ENCODE assay signal across 9 mouse cellular contexts in the genomic region with DNA sequence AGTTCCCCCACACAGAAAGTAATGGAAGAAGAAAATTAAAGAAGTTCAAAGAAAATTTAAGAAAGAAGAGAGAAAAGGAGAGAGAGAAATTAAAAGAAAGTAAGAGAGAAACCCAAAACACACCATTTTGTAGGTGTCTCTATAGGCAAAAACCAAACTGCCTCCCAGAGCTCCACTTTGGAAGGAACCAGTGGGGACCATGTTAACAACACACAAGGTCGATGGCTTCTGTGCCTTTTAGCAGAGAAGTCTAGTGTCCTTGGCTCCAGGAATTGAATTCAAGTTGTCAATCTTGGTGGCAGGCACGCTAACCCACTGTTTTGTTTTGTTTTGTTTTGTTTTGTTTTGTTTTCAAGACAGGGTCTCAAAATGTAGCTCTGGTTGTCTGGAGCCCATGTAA. TPM values are rescaled to one million over a fixed set of nuclear protein-coding genes. Genes with fewer than 3 reads are reported as not detected.
DNase-seq lines count a peak whose midpoint lies in the region; ATAC-seq and TF ChIP-seq lines count a peak whose summit lies in the region.
"Had no signal": no experiment of that assay in that cellular context is flagged by ENCODE, and none has a peak within 500 bp of the region (broad histone marks: within the 10 kb centered on the region; RNA-seq: fewer than 3 reads in every experiment).

No protein-coding gene starts in this region.

- WGBS in forebrain, embryonic 11.5 days, result 61% methylated on average over 2 of the region's 2 CpGs
- WGBS in limb, embryonic 10.5 days, result 68% methylated on average over 2 of the region's 2 CpGs

- H3K27ac ChIP-seq in layer of hippocampus, adult 2 months, result no peak overlapping the region
- no peak overlapping the region for H3K27ac ChIP-seq in forebrain, embryonic 11.5 days (ENCODE audit: low read depth, low read length)
- H3K27ac ChIP-seq in limb, embryonic 10.5 days, result peak overlapping the region; percentile 53; the same call in 1 of the 2 replicates

- no peak for TF ChIP-seq POLR2A in myocyte (IDR thresholded peaks at IDR 0.05; ENCODE audit: insufficient read length, low read depth)

- peak overlapping the region; percentile 12; the same call in 1 of the 2 replicates for H3K4me2 ChIP-seq in forebrain, embryonic 11.5 days (ENCODE audit: low read depth, low read length, severe bottlenecking)
- peak overlapping the region; percentile 90 for H3K4me2 ChIP-seq in myocyte (ENCODE audit: low read depth)

- H3K9ac ChIP-seq in forebrain, embryonic 11.5 days (ENCODE audit: low read length), result no peak overlapping the region

- H3K27me3 ChIP-seq in forebrain, embryonic 11.5 days (ENCODE audit: control insufficient read depth, insufficient read depth, low read length), result no peaks in the 10 kb centered on the region
- H3K27me3 ChIP-seq in limb, embryonic 10.5 days (ENCODE audit: low read depth, poor library complexity, severe bottlenecking), result no peaks in the 10 kb centered on the region
- H3K27me3 ChIP-seq in myocyte (ENCODE audit: control insufficient read depth, insufficient read depth, insufficient read length), result no peaks in the 10 kb centered on the region

- peaks cover 3% of the 10 kb centered on the region for H3K79me2 ChIP-seq in myocyte (ENCODE audit: control insufficient read depth, insufficient read depth)

- ATAC-seq in forebrain, embryonic 11.5 days (replicated peaks; ENCODE audit: low FRiP score), result no peak
- ATAC-seq: Patski had no signal

- H3K4me1 ChIP-seq in forebrain, embryonic 11.5 days (replicated peaks; ENCODE audit: control insufficient read depth, insufficient read depth, low read length), result peaks cover 2% of the 10 kb centered on the region; the same call in 1 of the 2 replicates
- peaks cover 37% of the 10 kb centered on the region for H3K4me1 ChIP-seq in limb, embryonic 10.5 days

- H3K4me3 ChIP-seq in layer of hippocampus, adult 2 months, result peak overlapping the region; percentile 76
- peak overlapping the region; percentile 66; the same call in 1 of the 2 replicates for H3K4me3 ChIP-seq in forebrain, embryonic 11.5 days (ENCODE audit: low read depth, low read length)
- H3K4me3 ChIP-seq in limb, embryonic 10.5 days, result peak overlapping the region; percentile 74
- H3K4me3 ChIP-seq in myocyte, result peak overlapping the region; percentile 47

- H3K36me3 ChIP-seq in forebrain, embryonic 11.5 days (ENCODE audit: control insufficient read depth, insufficient read depth, low read length), result no peaks in the 10 kb centered on the region
- peaks cover 14% of the 10 kb centered on the region for H3K36me3 ChIP-seq in limb, embryonic 10.5 days
- H3K36me3 ChIP-seq in myocyte (ENCODE audit: control insufficient read depth, insufficient read depth), result no peaks in the 10 kb centered on the region

- no peak overlapping the region for H3ac ChIP-seq in myocyte (ENCODE audit: control insufficient read depth, insufficient read length)

- no peak for TF ChIP-seq CTCF in layer of hippocampus, adult 2 months (conservative IDR thresholded peaks at IDR 0.05)

- DNase-seq in layer of hippocampus, adult 2 months (ENCODE audit: low spot score in 2 of 2), result no peak
- no peak for DNase-seq in layer of hippocampus, postnatal 36 days
- no peak for DNase-seq in forebrain, embryonic 11.5 days (ENCODE audit: low spot score)
- DNase-seq in limb, embryonic 10.5 days (ENCODE audit: low spot score), result no peak
- DNase-seq in cerebellum, postnatal 4 days (ENCODE audit: low spot score in 2 of 2), result no peak
- DNase-seq in spleen, postnatal 4 days (ENCODE audit: low spot score in 2 of 2), result no peak
- no peak for DNase-seq in testis, postnatal 10 days (ENCODE audit: low spot score)

- no peaks in the 10 kb centered on the region for H3K9me3 ChIP-seq in forebrain, embryonic 11.5 days (ENCODE audit: control insufficient read depth, low read length)
- no peaks in the 10 kb centered on the region for H3K9me3 ChIP-seq in limb, embryonic 10.5 days (replicated peaks)

TF ChIP-seq in myocyte, 11 proteins besides CTCF, POLR2A, EP300 and RAD21:
- TF ChIP-seq MAX (IDR thresholded peaks at IDR 0.05; ENCODE audit: low read depth) (no peak), MYOG (IDR thresholded peaks at IDR 0.05; ENCODE audit: control insufficient read depth in 1 of 3, insufficient read depth in 1 of 3, insufficient read length in 2 of 3, low read depth in 2 of 3) (no peak), E2F4 (IDR thresholded peaks at IDR 0.05; ENCODE audit: insufficient read depth) (no peak), TCF12 (IDR thresholded peaks at IDR 0.05; ENCODE audit: insufficient read depth, poor library complexity, severe bottlenecking) (no peak), MYOD1 (IDR thresholded peaks at IDR 0.05; ENCODE audit: control insufficient read depth in 1 of 3, insufficient read length in 2 of 3, low read depth in 2 of 3) (no peak), TCF3 (IDR thresholded peaks at IDR 0.05; ENCODE audit: insufficient read length, low read depth) (no peak), POLR2AphosphoS2 (IDR thresholded peaks at IDR 0.05; ENCODE audit: insufficient read length, low read depth) (no peak), CEBPB (IDR thresholded peaks at IDR 0.05; ENCODE audit: insufficient read depth, poor library complexity, severe bottlenecking) (no peak), USF1 (IDR thresholded peaks at IDR 0.05; ENCODE audit: low read depth) (no peak), REST (IDR thresholded peaks at IDR 0.05; ENCODE audit: insufficient read depth, insufficient read length) (no peak), SRF (IDR thresholded peaks at IDR 0.05; ENCODE audit: control insufficient read depth, insufficient read length, low read depth) (no peak)

RNA-seq across cellular contexts. Expression of gene Exosc6, which starts 6.8 kb away (rescaled TPM):
- not detected for total RNA-seq in layer of hippocampus, adult 2 months (2021)
- total RNA-seq in layer of hippocampus, postnatal 36 days (2021), result not detected
- polyA plus RNA-seq in forebrain, embryonic 11.5 days (2014; fragmentation: Nextera tagmentation; extraction: Ambion mirVana), result 10.8 and 13.1 TPM in 2 replicates
- 21.5 and 36.6 TPM in 2 replicates for polyA plus RNA-seq in limb, embryonic 10.5 days (2016; fragmentation: Nextera tagmentation; extraction: Ambion mirVana)
- not detected for polyA plus RNA-seq in myocyte (2012; fragmentation: generic; extraction: Trizol)
- polyA plus RNA-seq: Patski had no signal

RNA-seq across cellular contexts. Expression of gene Clec18a, which starts 29.3 kb away (rescaled TPM):
- 1 to 10 TPM; 1.3 to 1.5 TPM for total RNA-seq in layer of hippocampus, adult 2 months (2021)
- total RNA-seq in layer of hippocampus, postnatal 36 days (2021), result 1 to 10 TPM; 1.1 to 1.2 TPM
- polyA plus RNA-seq in forebrain, embryonic 11.5 days (2014; fragmentation: Nextera tagmentation; extraction: Ambion mirVana), result 0.36 and 0.49 TPM in 2 replicates
- polyA plus RNA-seq in limb, embryonic 10.5 days (2016; fragmentation: Nextera tagmentation; extraction: Ambion mirVana), result not detected in 2 replicates
- polyA plus RNA-seq in myocyte (2012; fragmentation: generic; extraction: Trizol), result 1.2 TPM

RNA-seq across cellular contexts. Expression of gene Aars, which starts 29.9 kb away (rescaled TPM):
- 10 to 100 TPM; 79.5 to 86.3 TPM for total RNA-seq in layer of hippocampus, adult 2 months (2021)
- total RNA-seq in layer of hippocampus, postnatal 36 days (2021), result 10 to 100 TPM; 85.2 to 88.8 TPM
- polyA plus RNA-seq in forebrain, embryonic 11.5 days (2014; fragmentation: Nextera tagmentation; extraction: Ambion mirVana), result 79.0 and 91.7 TPM in 2 replicates
- 79.0 and 81.8 TPM in 2 replicates for polyA plus RNA-seq in limb, embryonic 10.5 days (2016; fragmentation: Nextera tagmentation; extraction: Ambion mirVana)
- 340 TPM for polyA plus RNA-seq in myocyte (2012; fragmentation: generic; extraction: Trizol)

RNA-seq across cellular contexts. Expression of gene Ddx19b, which starts 31.3 kb away (rescaled TPM):
- 10 to 100 TPM; 17.1 to 17.3 TPM for total RNA-seq in layer of hippocampus, adult 2 months (2021)
- 10 to 100 TPM; 19.9 TPM for total RNA-seq in layer of hippocampus, postnatal 36 days (2021)
- polyA plus RNA-seq in forebrain, embryonic 11.5 days (2014; fragmentation: Nextera tagmentation; extraction: Ambion mirVana), result 9.9 and 10.2 TPM in 2 replicates
- polyA plus RNA-seq in limb, embryonic 10.5 days (2016; fragmentation: Nextera tagmentation; extraction: Ambion mirVana), result 6.5 and 9.0 TPM in 2 replicates
- polyA plus RNA-seq in myocyte (2012; fragmentation: generic; extraction: Trizol), result 5.9 TPM

RNA-seq across cellular contexts. Expression of gene Pdpr, which starts 31.5 kb away (rescaled TPM):
- 10 to 100 TPM; 25.8 to 29.9 TPM for total RNA-seq in layer of hippocampus, adult 2 months (2021)
- total RNA-seq in layer of hippocampus, postnatal 36 days (2021), result 10 to 100 TPM; 25.9 to 26.1 TPM
- 7.4 and 8.5 TPM in 2 replicates for polyA plus RNA-seq in forebrain, embryonic 11.5 days (2014; fragmentation: Nextera tagmentation; extraction: Ambion mirVana)
- polyA plus RNA-seq in limb, embryonic 10.5 days (2016; fragmentation: Nextera tagmentation; extraction: Ambion mirVana), result 10.2 and 13.3 TPM in 2 replicates
- 8.6 TPM for polyA plus RNA-seq in myocyte (2012; fragmentation: generic; extraction: Trizol)

Comparison
In these comparisons a context has a peak if more than half of its experiments do, and no peak if none do; other contexts are left out.
1. RNA of gene Exosc6, which starts 6.8 kb away (polyA plus RNA-seq): 21.5 to 36.6 TPM in limb, embryonic 10.5 days and 10.8 to 13.1 TPM in forebrain, embryonic 11.5 days; not detected in myocyte (single experiment); every median in the first group is over 10 times any median in the second.
2. Peak in every context shown above with its lines, with median percentiles within 50 percentile points of each other: H3K4me3 ChIP-seq.